Mouse (Mus musculus) bone marrow, adult 2 months (tissue): ENCODE results near the gene Klhl11. TPM values are rescaled to one million over a fixed set of nuclear protein-coding genes. Genes with fewer than 3 reads are reported as not detected.
A peak's percentile ranks its signal among the peaks of the same experiment; 100 is the strongest.

Experiments used
- H3K27ac ChIP-seq: fragments of 200-500 bp; 2 replicates; pipeline ENCODE4 v1.5.1; 2012; ENCODE audit warnings: low read depth, mild to moderate bottlenecking, control low read depth, inconsistent platforms, low read length; ENCODE audit not compliant: control insufficient read depth, poor library complexity, insufficient read depth
- H3K4me1 ChIP-seq: fragments of 200-500 bp; 2 replicates; pipeline ENCODE4 v1.6.1; 2011; ENCODE audit warnings: low read length; ENCODE audit not compliant: control insufficient read depth, insufficient read depth
- H3K4me3 ChIP-seq: fragments of 200-500 bp; replicated peaks from 2 replicates; pipeline ENCODE3; 2011; ENCODE audit warnings: mild to moderate bottlenecking, low read depth, low read length, control low read depth; ENCODE audit not compliant: control insufficient read depth
- CTCF ChIP-seq: fragments of 200-500 bp; IDR thresholded peaks from 2 replicates; pipeline ENCODE4 v1.5.1; 2011; ENCODE audit warnings: low read length, control low read depth; ENCODE audit not compliant: control insufficient read depth, insufficient read depth
- POLR2A ChIP-seq: fragments of 200-500 bp; IDR thresholded peaks from 2 replicates; pipeline ENCODE4 v1.6.1; 2011; ENCODE audit warnings: low read depth, mild to moderate bottlenecking, control low read depth, low read length, borderline replicate concordance; ENCODE audit not compliant: control insufficient read depth
- WGBS: fragments of 180-500 bp; shearing (Covaris S2); methylation state at CpG from one replicate; pipeline ENCODE4 v1.1.7; 2018; 5-methylcytosine and 5-hydroxymethylcytosine counted together
- polyA plus RNA-seq: library from polyadenylated mRNA; stranded (reverse); fragments of >200 nt; gene quantifications from 2 replicates; pipeline ENCODE4 v1.2.4, GENCODE M21; 2011; ENCODE audit warnings: low replicate concordance; ENCODE audit not compliant: missing spikeins, insufficient read depth, insufficient read length

The Klhl11 gene
- polyA plus RNA-seq, 1 experiment = 2.7 TPM

- Histone ChIP-seq H3K4me1 (no peaks in the 10 kb centered on the region), H3K27ac (no peak overlapping the region), H3K4me3 (no peak overlapping the region)
- WGBS = 90% methylated on average over 6 of the region's 6 CpGs
- no peak for TF ChIP-seq POLR2A
- no peak for TF ChIP-seq CTCF
Measured at GRCm38 (mm10) chr11:100490951-100491350, 18.4 kb upstream of the Klhl11 start.

- Histone ChIP-seq H3K4me3 (no peak overlapping the region), H3K4me1 (no peaks in the 10 kb centered on the region), H3K27ac (no peak overlapping the region)
- WGBS = 84% methylated on average over 8 of the region's 8 CpGs
- TF ChIP-seq CTCF = peak; percentile 11; the same call in 1 of the 2 replicates
- no peak for TF ChIP-seq POLR2A
Measured at GRCm38 (mm10) chr11:100485801-100486538, 13.4 kb upstream of the Klhl11 start.

- no peak for TF ChIP-seq CTCF
- no peak for TF ChIP-seq POLR2A
- Histone ChIP-seq H3K27ac (no peak overlapping the region; the same call in 1 of the 2 replicates), H3K4me3 (no peak overlapping the region), H3K4me1 (no peaks in the 10 kb centered on the region)
- 82% methylated on average over 3 of the region's 3 CpGs for WGBS
Measured at GRCm38 (mm10) chr11:100484461-100484860, 11.9 kb upstream of the Klhl11 start.

- Histone ChIP-seq H3K27ac (no peak overlapping the region), H3K4me3 (no peak overlapping the region), H3K4me1 (no peaks in the 10 kb centered on the region; the same call in 1 of the 2 replicates)
- 91% methylated on average over 7 of the region's 7 CpGs for WGBS
- no peak for TF ChIP-seq POLR2A
- TF ChIP-seq CTCF = no peak
Measured at GRCm38 (mm10) chr11:100479152-100479551, 6.6 kb upstream of the Klhl11 start.

GRCm38 (mm10) chr11:100476281-100476680, 3.7 kb upstream of the Klhl11 start:
- Histone ChIP-seq H3K4me1 (no peaks in the 10 kb centered on the region; the same call in none of the 2 replicates), H3K27ac (no peak overlapping the region), H3K4me3 (no peak overlapping the region)
- TF ChIP-seq POLR2A = no peak
- no peak for TF ChIP-seq CTCF
- WGBS = 83% methylated on average over 5 of the region's 5 CpGs

GRCm38 (mm10) chr11:100472935-100473295, 374 bp upstream of the Klhl11 start:
- no peak overlapping the region for H3K27ac ChIP-seq
- no peak overlapping the region for H3K4me3 ChIP-seq
- WGBS = 36% methylated on average over 5 of the region's 5 CpGs
- H3K4me1 ChIP-seq = no peaks in the 10 kb centered on the region; the same call in none of the 2 replicates
- TF ChIP-seq POLR2A = no peak
- no peak for TF ChIP-seq CTCF

GRCm38 (mm10) chr11:100471352-100472196, 967 bp downstream of the Klhl11 start:
- no peak overlapping the region for H3K27ac ChIP-seq
- H3K4me1 ChIP-seq = no peaks in the 10 kb centered on the region; the same call in 1 of the 2 replicates
- 11% methylated on average over 30 of the region's 30 CpGs for WGBS
- TF ChIP-seq POLR2A = no peak
- TF ChIP-seq CTCF = no peak
- H3K4me3 ChIP-seq = peak overlapping the region; percentile 93

GRCm38 (mm10) chr11:100465833-100466232, 6.7 kb downstream of the Klhl11 start:
- H3K27ac ChIP-seq = no peak overlapping the region
- WGBS = 52% methylated on average over 1 of the region's 1 CpGs

More at GRCm38 (mm10) chr11:100465833-100466232, 6.7 kb downstream of the Klhl11 start:
- no peak for TF ChIP-seq CTCF
- no peak for TF ChIP-seq POLR2A
- Histone ChIP-seq H3K4me1 (no peaks in the 10 kb centered on the region; the same call in 1 of the 2 replicates), H3K4me3 (no peak overlapping the region)
